Mouse (Mus musculus): Measurements from ENCODE around the gene Sox6. TPM values are rescaled to one million over a fixed set of nuclear protein-coding genes. Genes with fewer than 3 reads are reported as not detected.

Sox6 gene
- total RNA-seq, 1 experiment: 1.2 TPM

DNA sequence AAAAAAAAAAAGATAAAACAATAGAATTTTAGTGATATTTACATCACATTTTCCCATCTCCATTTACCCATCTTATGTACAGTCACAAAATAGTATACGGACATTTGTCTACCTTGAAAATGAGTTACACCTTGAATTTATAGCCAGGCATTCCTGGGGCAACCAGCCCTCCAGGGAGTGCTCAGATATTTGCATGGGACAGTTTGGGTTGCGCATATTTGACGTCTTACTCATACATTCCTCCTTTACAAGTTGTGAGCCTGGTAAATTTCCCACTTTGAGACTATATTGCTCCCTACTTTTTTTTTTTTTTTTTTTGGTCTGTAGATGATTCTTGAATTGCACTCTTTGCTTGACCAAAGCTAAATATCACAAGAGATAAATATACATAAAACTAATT, 407.9 kb downstream of the Sox6 start:
- Histone ChIP-seq H3K36me3 (ENCODE audit: control insufficient read depth, insufficient read depth, low read length, poor library complexity, severe bottlenecking) (no peaks in the 10 kb centered on the region), H3K27ac (ENCODE audit: insufficient read depth, low read depth, low read length, poor library complexity, severe bottlenecking) (no peak overlapping the region), H3K9me3 (ENCODE audit: control insufficient read depth, insufficient read depth, low read depth, low read length) (no peaks in the 10 kb centered on the region), H3K4me3 (ENCODE audit: insufficient read depth in 1 of 2, low read depth in 1 of 2, low read length in 2 of 2, poor library complexity in 1 of 2, severe bottlenecking in 1 of 2) (no peak overlapping the region), H3K9ac (ENCODE audit: insufficient read depth, low read depth, low read length, poor library complexity, severe bottlenecking) (no peak overlapping the region), H3K4me1 (ENCODE audit: control insufficient read depth in 2 of 2, insufficient read depth in 2 of 2, low read length in 2 of 2, poor library complexity in 1 of 2) (no peaks in the 10 kb centered on the region)
- TF ChIP-seq CHD2 (IDR thresholded peaks at IDR 0.05; ENCODE audit: low read depth, low read length) (no peak), ZNF384 (IDR thresholded peaks at IDR 0.05; ENCODE audit: low read depth, low read length) (no peak), ZC3H11A (IDR thresholded peaks at IDR 0.05; ENCODE audit: borderline replicate concordance, low read depth, low read length) (no peak), MAFK (IDR thresholded peaks at IDR 0.05; ENCODE audit: insufficient read depth, low read depth, low read length) (no peak), HCFC1 (IDR thresholded peaks at IDR 0.05; ENCODE audit: borderline replicate concordance, insufficient read depth, low read length) (no peak)
- DNase-seq (ENCODE audit: low read depth, low spot score): no peak
- in situ Hi-C loops (cut with MboI; ENCODE audit: low sequenced_read_pairs in 2 of 2, unreplicated experiment in 2 of 2): no loop called here

DNA sequence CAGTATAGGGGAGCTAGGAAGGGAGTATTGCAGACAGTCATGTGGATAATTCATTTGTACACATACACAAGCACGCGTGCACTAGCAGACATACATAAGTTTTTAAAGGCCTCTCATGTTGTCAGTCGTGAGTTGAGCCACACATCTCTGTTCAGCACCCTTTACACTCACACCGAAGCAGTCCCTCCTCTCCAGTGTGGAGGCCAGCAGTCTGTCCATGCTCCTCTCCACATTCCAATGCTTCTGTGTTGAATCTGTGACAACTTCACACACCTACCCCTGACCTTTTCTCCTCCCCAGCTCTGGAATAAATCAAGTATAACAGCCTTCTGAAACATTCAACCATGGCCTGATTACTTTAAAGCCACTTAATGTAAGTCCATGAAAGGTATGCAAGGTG, 408.3 kb downstream of the Sox6 start:
- TF ChIP-seq MAFK (IDR thresholded peaks at IDR 0.05; ENCODE audit: insufficient read depth, low read depth, low read length) (no peak), ZNF384 (IDR thresholded peaks at IDR 0.05; ENCODE audit: low read depth, low read length) (no peak), ZC3H11A (IDR thresholded peaks at IDR 0.05; ENCODE audit: borderline replicate concordance, low read depth, low read length) (no peak), HCFC1 (IDR thresholded peaks at IDR 0.05; ENCODE audit: borderline replicate concordance, insufficient read depth, low read length) (no peak), CHD2 (IDR thresholded peaks at IDR 0.05; ENCODE audit: low read depth, low read length) (no peak)
- H3K27ac ChIP-seq (ENCODE audit: insufficient read depth, low read depth, low read length, poor library complexity, severe bottlenecking): no peak overlapping the region
- in situ Hi-C loops (cut with MboI; ENCODE audit: low sequenced_read_pairs in 2 of 2, unreplicated experiment in 2 of 2): no loop called here
- H3K9me3 ChIP-seq (ENCODE audit: control insufficient read depth, insufficient read depth, low read depth, low read length): no peaks in the 10 kb centered on the region
- no peaks in the 10 kb centered on the region for H3K36me3 ChIP-seq (ENCODE audit: control insufficient read depth, insufficient read depth, low read length, poor library complexity, severe bottlenecking)
- H3K4me1 ChIP-seq (ENCODE audit: control insufficient read depth in 2 of 2, insufficient read depth in 2 of 2, low read length in 2 of 2, poor library complexity in 1 of 2): no peaks in the 10 kb centered on the region
- no peak overlapping the region for H3K4me3 ChIP-seq (ENCODE audit: insufficient read depth in 1 of 2, low read depth in 1 of 2, low read length in 2 of 2, poor library complexity in 1 of 2, severe bottlenecking in 1 of 2)
- DNase-seq (ENCODE audit: low read depth, low spot score): no peak
- H3K9ac ChIP-seq (ENCODE audit: insufficient read depth, low read depth, low read length, poor library complexity, severe bottlenecking): no peak overlapping the region

GRCm38 (mm10) chr7:115628766-115629165, 409.8 kb downstream of the Sox6 start:
- Histone ChIP-seq H3K9me3 (ENCODE audit: control insufficient read depth, insufficient read depth, low read depth, low read length) (no peaks in the 10 kb centered on the region), H3K36me3 (ENCODE audit: control insufficient read depth, insufficient read depth, low read length, poor library complexity, severe bottlenecking) (no peaks in the 10 kb centered on the region), H3K4me1 (ENCODE audit: control insufficient read depth in 2 of 2, insufficient read depth in 2 of 2, low read length in 2 of 2, poor library complexity in 1 of 2) (no peaks in the 10 kb centered on the region), H3K9ac (ENCODE audit: insufficient read depth, low read depth, low read length, poor library complexity, severe bottlenecking) (no peak overlapping the region), H3K27ac (ENCODE audit: insufficient read depth, low read depth, low read length, poor library complexity, severe bottlenecking) (no peak overlapping the region), H3K4me3 (ENCODE audit: insufficient read depth in 1 of 2, low read depth in 1 of 2, low read length in 2 of 2, poor library complexity in 1 of 2, severe bottlenecking in 1 of 2) (no peak overlapping the region)
- TF ChIP-seq CHD2 (IDR thresholded peaks at IDR 0.05; ENCODE audit: low read depth, low read length): no peak
- TF ChIP-seq ZC3H11A (IDR thresholded peaks at IDR 0.05; ENCODE audit: borderline replicate concordance, low read depth, low read length): no peak
- TF ChIP-seq MAFK (IDR thresholded peaks at IDR 0.05; ENCODE audit: insufficient read depth, low read depth, low read length): no peak
- no peak for TF ChIP-seq HCFC1 (IDR thresholded peaks at IDR 0.05; ENCODE audit: borderline replicate concordance, insufficient read depth, low read length)
- TF ChIP-seq ZNF384 (IDR thresholded peaks at IDR 0.05; ENCODE audit: low read depth, low read length): no peak
- DNase-seq (ENCODE audit: low read depth, low spot score): no peak
- in situ Hi-C loops (cut with MboI; ENCODE audit: low sequenced_read_pairs in 2 of 2, unreplicated experiment in 2 of 2): no loop called here

- in situ Hi-C loops (cut with MboI; ENCODE audit: low sequenced_read_pairs in 2 of 2, unreplicated experiment in 2 of 2): no loop called here
- Histone ChIP-seq H3K9me3 (ENCODE audit: control insufficient read depth, insufficient read depth, low read depth, low read length) (no peaks in the 10 kb centered on the region), H3K9ac (ENCODE audit: insufficient read depth, low read depth, low read length, poor library complexity, severe bottlenecking) (no peak overlapping the region), H3K27ac (ENCODE audit: insufficient read depth, low read depth, low read length, poor library complexity, severe bottlenecking) (no peak overlapping the region), H3K36me3 (ENCODE audit: control insufficient read depth, insufficient read depth, low read length, poor library complexity, severe bottlenecking) (no peaks in the 10 kb centered on the region), H3K4me1 (ENCODE audit: control insufficient read depth in 2 of 2, insufficient read depth in 2 of 2, low read length in 2 of 2, poor library complexity in 1 of 2) (no peaks in the 10 kb centered on the region), H3K4me3 (ENCODE audit: insufficient read depth in 1 of 2, low read depth in 1 of 2, low read length in 2 of 2, poor library complexity in 1 of 2, severe bottlenecking in 1 of 2) (no peak overlapping the region)
- TF ChIP-seq HCFC1 (IDR thresholded peaks at IDR 0.05; ENCODE audit: borderline replicate concordance, insufficient read depth, low read length): no peak
- no peak for TF ChIP-seq ZNF384 (IDR thresholded peaks at IDR 0.05; ENCODE audit: low read depth, low read length)
- TF ChIP-seq CHD2 (IDR thresholded peaks at IDR 0.05; ENCODE audit: low read depth, low read length): no peak
- TF ChIP-seq MAFK (IDR thresholded peaks at IDR 0.05; ENCODE audit: insufficient read depth, low read depth, low read length): no peak
- TF ChIP-seq ZC3H11A (IDR thresholded peaks at IDR 0.05; ENCODE audit: borderline replicate concordance, low read depth, low read length): no peak
- DNase-seq (ENCODE audit: low read depth, low spot score): no peak
Measured at GRCm38 (mm10) chr7:115625956-115626355, 412.6 kb downstream of the Sox6 start.
